Mouse (Mus musculus) mouse trophoblast stem cell (cell line): ENCODE data around the gene Pik3ap1.

ENCODE experiments used
- in situ Hi-C, 2 experiments: fragments of 300-500 bp; cut with MseI, MboI; formaldehyde crosslinking; loops; 2 replicates in 1 of 2; 3 replicates in 1 of 2; pipeline ENCODE4 v1.15.1; 2025

Pik3ap1 gene

GRCm38 (mm10) chr19:41369557-41370460 lies 15.1 kb downstream of the Pik3ap1 start:
- in situ Hi-C loops = no loop called here

- in situ Hi-C loops = no loop called here
Measured at GRCm38 (mm10) chr19:41366854-41367517, 17.9 kb downstream of the Pik3ap1 start.

GRCm38 (mm10) chr19:41366192-41366853 lies 18.6 kb downstream of the Pik3ap1 start:
- in situ Hi-C loops = no loop called here

GRCm38 (mm10) chr19:41365570-41365969 lies 19.3 kb downstream of the Pik3ap1 start:
- in situ Hi-C loops = no loop called here

GRCm38 (mm10) chr19:41364509-41364908 lies 20.4 kb downstream of the Pik3ap1 start:
- in situ Hi-C loops = no loop called here

GRCm38 (mm10) chr19:41362963-41363362 lies 21.9 kb downstream of the Pik3ap1 start:
- in situ Hi-C loops = no loop called here

GRCm38 (mm10) chr19:41360459-41360858 lies 24.4 kb downstream of the Pik3ap1 start:
- in situ Hi-C loops = no loop called here

GRCm38 (mm10) chr19:41354287-41354951 lies 30.5 kb downstream of the Pik3ap1 start:
- in situ Hi-C loops = no loop called here

- in situ Hi-C loops = no loop called here
Measured at GRCm38 (mm10) chr19:41349624-41350023, 35.3 kb downstream of the Pik3ap1 start.

GRCm38 (mm10) chr19:41348161-41348560 lies 36.7 kb downstream of the Pik3ap1 start:
- in situ Hi-C loops = no loop called here

GRCm38 (mm10) chr19:41347326-41347725 lies 37.6 kb downstream of the Pik3ap1 start:
- in situ Hi-C loops = no loop called here

- in situ Hi-C loops = no loop called here
Measured at GRCm38 (mm10) chr19:41346099-41346850, 38.6 kb downstream of the Pik3ap1 start.

- in situ Hi-C loops = no loop called here
Measured at GRCm38 (mm10) chr19:41345028-41345741, 39.7 kb downstream of the Pik3ap1 start.

- in situ Hi-C loops = no loop called here
Measured at GRCm38 (mm10) chr19:41344666-41345027, 40.3 kb downstream of the Pik3ap1 start.

- in situ Hi-C loops = no loop called here
Measured at GRCm38 (mm10) chr19:41342592-41343090, 42.3 kb downstream of the Pik3ap1 start.

- in situ Hi-C loops = no loop called here
Measured at GRCm38 (mm10) chr19:41341677-41342076, 43.2 kb downstream of the Pik3ap1 start.

GRCm38 (mm10) chr19:41339020-41339836 lies 45.7 kb downstream of the Pik3ap1 start:
- in situ Hi-C loops = no loop called here

GRCm38 (mm10) chr19:41338379-41338778 lies 46.5 kb downstream of the Pik3ap1 start:
- in situ Hi-C loops = no loop called here

GRCm38 (mm10) chr19:41335721-41336120 lies 49.2 kb downstream of the Pik3ap1 start:
- in situ Hi-C loops = no loop called here
